ENCODE assay signal across 21 mouse cellular contexts in genomic region chr1:90291256-90291655, GRCm38 (mm10).
DNase-seq lines count a peak whose midpoint lies in the region; ATAC-seq and TF ChIP-seq lines count a peak whose summit lies in the region.
"Had no signal": no experiment of that assay in that cellular context is flagged by ENCODE, and none has a peak within 500 bp of the region (broad histone marks: within the 10 kb centered on the region; RNA-seq: fewer than 3 reads in every experiment).

No protein-coding gene starts in this region.

- H3K27ac ChIP-seq in gastrocnemius, adult 2 months, result no peak overlapping the region
- no peak overlapping the region for H3K27ac ChIP-seq in layer of hippocampus, adult 2 months
- no peak overlapping the region for H3K27ac ChIP-seq in ES-Bruce4 (ENCODE audit: insufficient read depth, low read length)
- no peak overlapping the region for H3K27ac ChIP-seq in liver, postnatal 0 days (ENCODE audit: low read depth)
- H3K27ac ChIP-seq: stomach, embryonic 15.5 days had no signal

- DNase-seq in gastrocnemius, adult 2 months, result no peak
- DNase-seq in gastrocnemius, postnatal 4 days (ENCODE audit: low spot score in 2 of 2), result no peak
- no peak for DNase-seq in layer of hippocampus, adult 2 months (ENCODE audit: low spot score in 2 of 2)
- no peak for DNase-seq in layer of hippocampus, postnatal 14 days (ENCODE audit: low spot score in 2 of 2)
- DNase-seq in liver, postnatal 0 days, result no peak
- no peak for DNase-seq in left cerebral cortex, adult 11 months (ENCODE audit: low spot score)
- DNase-seq in Muller cell, postnatal 12 days (ENCODE audit: inconsistent ontology term), result no peak
- DNase-seq: cerebellum, adult 18-20 months; heart, adult 11 months; heart, postnatal 10 days; kidney, postnatal 10 days; layer of hippocampus, adult 9-11 months; lung, adult 2 months; right cerebral cortex, adult 18-20 months; spleen, adult 18-20 months; thymus, postnatal 25 days had no signal

- no peaks in the 10 kb centered on the region for H3K9me3 ChIP-seq in ES-Bruce4 (replicated peaks; ENCODE audit: control insufficient read depth, insufficient read depth, low read length, poor library complexity, severe bottlenecking)
- H3K9me3 ChIP-seq in liver, postnatal 0 days (ENCODE audit: low read length), result no peaks in the 10 kb centered on the region
- H3K9me3 ChIP-seq: forebrain, embryonic 10.5 days; stomach, embryonic 15.5 days had no signal

- H3K4me1 ChIP-seq in ES-Bruce4 (ENCODE audit: control insufficient read depth, insufficient read depth, low read length), result peaks cover 2% of the 10 kb centered on the region
- peaks cover 18% of the 10 kb centered on the region for H3K4me1 ChIP-seq in liver, postnatal 0 days (ENCODE audit: insufficient read depth)

- H3K27me3 ChIP-seq in ES-Bruce4 (ENCODE audit: control insufficient read depth, insufficient read depth, low read length, poor library complexity, severe bottlenecking), result no peaks in the 10 kb centered on the region; the same call in 1 of the 2 replicates
- no peaks in the 10 kb centered on the region for H3K27me3 ChIP-seq in liver, postnatal 0 days (ENCODE audit: insufficient read depth, low read length)
- H3K27me3 ChIP-seq: stomach, embryonic 15.5 days had no signal

- 50% methylated on average over 1 of the region's 1 CpGs for WGBS in liver, postnatal 0 days (ENCODE audit: insufficient replicate concordance)

- H3K36me3 ChIP-seq in ES-Bruce4 (ENCODE audit: control insufficient read depth, insufficient read depth, low read length, poor library complexity, severe bottlenecking), result no peaks in the 10 kb centered on the region
- no peaks in the 10 kb centered on the region for H3K36me3 ChIP-seq in liver, postnatal 0 days (replicated peaks; ENCODE audit: insufficient read depth, low read length)
- H3K36me3 ChIP-seq: forebrain, embryonic 10.5 days; stomach, embryonic 15.5 days had no signal

- TF ChIP-seq CTCF in gastrocnemius, adult 2 months (IDR thresholded peaks at IDR 0.05), result peak; percentile 20; the same call in 1 of the 2 replicates
- TF ChIP-seq CTCF in layer of hippocampus, adult 2 months (conservative IDR thresholded peaks at IDR 0.05), result peak; percentile 49
- TF ChIP-seq CTCF in ES-Bruce4 (IDR thresholded peaks at IDR 0.05; ENCODE audit: low read depth, low read length), result peak; percentile 26
- peak; percentile 52 for TF ChIP-seq CTCF in liver, postnatal 0 days (IDR thresholded peaks at IDR 0.05; ENCODE audit: low read depth)

- H3K4me3 ChIP-seq in gastrocnemius, adult 2 months, result no peak overlapping the region
- H3K4me3 ChIP-seq in layer of hippocampus, adult 2 months, result no peak overlapping the region
- H3K4me3 ChIP-seq in ES-Bruce4 (ENCODE audit: low read depth, low read length), result no peak overlapping the region
- H3K4me3 ChIP-seq in liver, postnatal 0 days (ENCODE audit: low read depth, low read length), result no peak overlapping the region
- H3K4me3 ChIP-seq: forebrain, embryonic 10.5 days; myocyte; stomach, embryonic 15.5 days had no signal

- no peak overlapping the region for H3K4me2 ChIP-seq in liver, postnatal 0 days (ENCODE audit: low read depth, low read length)
- H3K4me2 ChIP-seq: stomach, embryonic 15.5 days had no signal

- intact Hi-C loops in gastrocnemius, adult 2 months (cut with DNase I), result no loop called here

- H3K9ac ChIP-seq in ES-Bruce4 (ENCODE audit: low read depth, poor library complexity, severe bottlenecking), result no peak overlapping the region
- no peak overlapping the region for H3K9ac ChIP-seq in liver, postnatal 0 days (replicated peaks)
- H3K9ac ChIP-seq: stomach, embryonic 15.5 days had no signal

- TF ChIP-seq POLR2A in ES-Bruce4 (IDR thresholded peaks at IDR 0.05; ENCODE audit: insufficient read depth, low read length), result no peak

- no peak for TF ChIP-seq EP300 in ES-Bruce4 (IDR thresholded peaks at IDR 0.05; ENCODE audit: insufficient read depth, low read depth, low read length)
- no peak for TF ChIP-seq EP300 in liver, postnatal 0 days (IDR thresholded peaks at IDR 0.05; ENCODE audit: low read depth)

- no peak for ATAC-seq in liver, postnatal 0 days
- ATAC-seq: inflammation-experienced regulatory T-cells, adult 6 months had no signal
